Mouse (Mus musculus) embryo, embryonic 11.5 days (tissue): ENCODE results near the gene Hoxa2.

Experiments used
- DNase-seq: peaks from one replicate; pipeline ENCODE4 v3.0.0-alpha.2; 2012; ENCODE audit warnings: low read depth, low spot score

Hoxa2 gene

DNA sequence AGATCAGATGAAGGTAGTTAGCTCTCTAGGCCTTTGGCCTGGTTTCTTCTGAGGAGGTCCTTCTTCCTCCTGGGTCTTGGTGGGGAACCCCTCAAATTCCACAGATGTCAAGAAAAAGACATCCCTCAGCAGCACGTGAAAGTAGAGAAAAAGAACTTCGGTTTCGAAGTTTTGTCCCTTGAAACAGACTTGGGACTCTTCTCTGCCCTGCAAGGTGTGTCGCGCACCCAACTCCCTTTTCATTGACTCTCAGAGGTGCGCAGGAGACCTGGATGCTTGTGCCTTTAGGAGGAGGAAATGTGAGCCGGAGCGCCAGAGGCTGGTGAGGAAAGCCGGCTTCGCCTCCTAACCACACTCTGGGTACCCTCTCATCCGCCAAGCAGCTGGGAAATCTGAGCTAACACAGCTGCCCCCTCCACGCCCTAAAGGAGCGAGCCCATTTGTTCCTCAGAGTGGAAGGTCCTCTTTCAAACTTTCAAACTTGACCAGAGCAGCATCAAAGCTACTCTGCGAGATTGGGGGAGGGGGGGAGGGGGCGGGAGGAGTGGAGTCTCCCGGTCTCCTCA, 14.1 kb downstream of the Hoxa2 start:
- DNase-seq = no peak

DNA sequence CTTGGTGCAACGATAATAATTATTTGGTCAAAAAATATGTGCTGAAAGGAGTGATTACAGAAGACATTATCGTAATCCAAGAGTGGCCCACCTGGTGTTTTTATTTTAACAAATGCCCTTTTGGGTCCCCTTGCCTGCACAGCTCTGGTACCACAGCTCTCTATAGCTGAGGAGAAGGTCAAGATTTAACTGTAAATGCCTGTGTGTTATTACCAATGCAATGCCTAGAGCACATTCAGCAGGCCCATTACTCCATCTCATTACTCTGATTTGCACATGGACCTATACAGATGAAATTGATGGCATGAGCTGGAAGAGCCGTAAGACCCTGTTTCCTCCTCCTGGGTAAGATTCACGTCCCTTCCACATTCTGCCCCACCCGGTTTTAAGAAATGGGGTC, 25.5 kb downstream of the Hoxa2 start:
- DNase-seq = no peak

DNA sequence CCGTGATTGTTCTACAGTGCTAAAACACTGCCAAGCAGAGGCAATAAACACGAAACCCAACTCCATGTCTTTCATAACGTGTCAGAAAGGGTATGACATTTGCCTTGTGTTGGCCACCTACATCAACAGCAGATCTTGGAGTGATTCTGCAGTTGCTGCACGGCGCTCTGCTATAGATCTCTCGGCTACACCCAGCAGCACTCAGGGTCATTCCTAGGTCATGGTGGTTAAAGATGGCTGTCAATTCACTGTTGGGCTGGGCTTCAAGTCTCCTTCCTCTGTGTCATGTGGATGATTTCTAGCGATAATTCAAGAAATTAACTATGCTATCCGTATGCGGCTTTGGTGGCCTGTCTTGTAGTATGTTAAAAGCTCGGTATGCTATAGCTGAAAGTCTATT, 26.1 kb downstream of the Hoxa2 start:
- DNase-seq = no peak

DNA sequence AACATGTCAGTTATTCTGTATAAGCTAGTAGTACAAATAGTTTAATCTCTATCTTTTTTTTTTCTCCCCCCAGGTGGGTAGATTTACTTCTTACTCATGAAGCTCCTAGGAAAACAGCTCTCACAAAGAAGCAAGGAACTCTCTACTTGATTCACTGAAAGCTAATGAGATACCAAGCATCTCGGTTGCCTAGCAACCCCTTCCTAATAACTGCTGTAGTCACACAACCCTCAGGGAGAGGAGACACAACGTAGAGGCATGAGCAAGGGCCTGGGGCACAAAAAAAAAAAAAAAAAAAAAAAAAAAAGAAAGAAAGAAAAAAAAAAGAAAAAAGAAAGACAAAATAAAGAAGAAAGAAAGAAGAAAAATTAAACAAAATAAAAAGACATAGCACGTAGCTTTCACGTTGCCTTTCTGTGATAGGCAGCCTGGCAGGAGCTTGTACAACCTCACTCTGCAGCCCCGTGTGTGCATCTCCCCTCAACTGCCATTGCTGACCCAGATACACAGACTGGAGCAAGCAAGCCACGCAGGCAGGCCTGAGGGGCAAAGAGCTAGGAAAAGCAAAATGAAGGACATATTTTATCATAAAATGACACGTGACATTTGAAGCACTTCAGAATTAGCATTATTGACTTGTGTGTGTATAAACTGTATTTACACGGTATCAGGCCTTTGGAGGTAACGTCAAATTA, 26.6 kb downstream of the Hoxa2 start:
- no peak for DNase-seq

DNA sequence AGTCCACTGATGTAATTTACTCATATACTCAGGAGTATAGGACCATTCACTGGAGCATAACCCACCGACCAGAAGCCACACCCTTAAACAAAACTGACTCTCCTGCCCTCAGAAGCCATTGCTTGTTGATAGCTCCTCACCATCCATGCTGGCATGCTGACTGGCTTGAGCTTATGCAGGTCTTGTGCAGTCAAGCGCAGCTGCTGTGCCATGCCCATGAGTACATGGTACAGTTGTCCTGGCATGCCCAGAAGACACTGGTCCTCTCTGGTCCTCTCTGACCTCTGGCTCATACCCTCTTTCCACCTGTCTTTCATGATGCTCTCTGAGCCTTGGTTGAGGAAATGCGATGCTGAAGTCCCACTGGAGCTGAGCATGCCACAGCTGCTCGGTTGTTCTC, 41.0 kb downstream of the Hoxa2 start:
- DNase-seq = no peak

GRCm38 (mm10) chr6:52121173-52121572, 43.5 kb downstream of the Hoxa2 start:
- no peak for DNase-seq

GRCm38 (mm10) chr6:52118903-52119635, 45.6 kb downstream of the Hoxa2 start:
- DNase-seq = no peak

GRCm38 (mm10) chr6:52115899-52116298, 48.7 kb downstream of the Hoxa2 start:
- no peak for DNase-seq
